Mouse (Mus musculus) lung, postnatal 0 days (tissue): ENCODE results near the gene Cald1.

Experiments
- CTCF ChIP-seq: IDR thresholded peaks from 2 replicates; pipeline ENCODE4 v1.5.1; 2016; ENCODE audit warnings: antibody characterized with exemption, mild to moderate bottlenecking
- EP300 ChIP-seq: IDR thresholded peaks from 2 replicates; pipeline ENCODE4 v1.6.1; 2016; ENCODE audit warnings: antibody characterized with exemption, mild to moderate bottlenecking, control low read depth

DNA sequence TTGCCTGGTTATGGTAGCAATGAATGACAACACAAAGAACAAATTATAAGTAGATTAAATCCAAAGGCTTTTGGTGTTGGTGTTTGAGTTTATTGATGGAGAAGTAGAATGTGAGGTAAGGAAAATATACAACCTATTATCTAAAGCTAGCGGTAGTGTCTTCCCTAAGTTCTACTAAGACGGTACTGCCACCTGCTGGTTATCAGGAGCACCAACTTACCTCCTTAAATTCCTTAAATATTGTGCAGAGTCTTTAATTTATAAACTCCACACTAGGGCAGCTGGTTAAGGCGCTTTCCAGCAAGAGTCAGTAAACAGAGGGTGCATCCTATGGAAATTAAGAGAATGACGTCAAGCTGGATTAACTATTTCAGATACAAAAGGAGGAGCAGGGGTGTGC is 161.7 kb downstream of the Cald1 start:
- TF ChIP-seq CTCF (peak; percentile 75), EP300 (no peak)
